Mouse (Mus musculus): Measurements from ENCODE around the gene Ogfod1.

The Ogfod1 gene

DNA sequence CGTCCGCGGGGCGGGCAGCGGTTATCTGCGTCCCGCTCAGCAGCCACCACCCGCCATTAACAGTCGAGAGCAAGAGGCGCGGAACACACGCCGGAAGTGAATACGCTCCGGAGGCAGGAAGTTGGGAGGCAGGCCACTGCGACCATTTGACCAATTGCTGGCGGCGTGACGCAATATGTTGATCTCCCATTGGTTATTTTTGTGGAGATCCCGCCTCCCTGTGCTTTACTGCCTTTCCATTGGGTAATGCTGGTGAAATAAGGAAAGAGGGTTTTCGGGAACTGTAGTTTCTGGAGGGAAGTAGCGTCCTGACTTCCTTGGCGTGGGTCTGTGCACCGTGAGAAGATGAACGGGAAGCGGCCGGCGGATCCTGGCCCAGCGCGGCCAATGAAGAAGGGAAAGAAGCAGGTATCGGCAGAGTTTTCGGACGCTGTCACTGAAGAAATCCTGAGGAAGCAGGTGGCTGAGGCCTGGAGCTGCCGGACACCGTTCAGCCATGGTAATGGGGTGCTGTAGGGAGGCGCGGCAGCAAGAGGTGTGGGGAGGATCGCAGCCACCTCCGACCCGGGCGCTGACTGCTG lies at the start of gene Ogfod1, which contains the start of gene Nudt21:
Gene Ogfod1 (plus strand): TSS at position 255 of the 581 bp plus-strand sequence.
Gene Nudt21 (minus strand): TSS at position 88 of the 581 bp plus-strand sequence.
- peak; percentile 96 for DNase-seq

DNA sequence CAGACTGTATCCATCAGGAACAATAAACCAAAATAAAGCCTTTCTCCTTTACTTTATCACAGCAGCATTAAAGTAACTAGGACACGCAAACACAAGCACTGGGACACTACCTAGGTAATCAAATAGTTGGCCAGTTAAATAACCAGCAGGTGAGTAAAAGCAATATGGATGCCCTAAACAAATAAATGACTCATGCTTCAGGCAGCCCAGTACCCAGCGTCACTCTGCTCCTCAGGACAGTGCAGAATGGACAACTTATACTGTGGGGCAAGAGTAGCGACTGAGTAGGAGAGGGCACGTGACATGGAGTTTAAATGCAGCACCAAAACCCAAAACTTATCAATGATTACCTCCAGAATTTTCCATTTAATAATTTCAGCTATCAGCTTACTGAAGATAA lies 47.3 kb upstream of the Ogfod1 start:
- no peak for DNase-seq

DNA sequence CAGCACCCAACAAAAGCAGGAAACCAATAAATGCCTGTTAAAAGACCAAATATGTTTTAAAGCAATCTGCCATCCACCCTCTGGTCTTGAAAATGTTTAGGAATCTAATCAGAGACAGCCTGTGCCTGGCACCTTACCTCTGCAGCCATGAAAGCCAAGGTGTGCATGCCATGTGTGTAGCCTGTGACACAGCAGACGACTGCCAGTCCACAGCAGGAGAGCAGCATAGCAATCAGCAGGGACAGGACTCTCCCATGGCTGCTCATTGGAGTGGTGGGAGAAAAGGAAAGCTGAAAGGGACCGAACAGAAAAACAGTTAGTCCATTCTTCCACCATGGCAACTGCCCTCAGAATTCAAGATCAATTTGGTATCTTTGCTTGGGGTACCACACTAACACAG lies 38.0 kb upstream of the Ogfod1 start:
- DNase-seq: no peak

GRCm38 (mm10) chr8:94004139-94004538 lies 32.9 kb upstream of the Ogfod1 start:
- no peak for DNase-seq

GRCm38 (mm10) chr8:94009243-94009845 lies 27.7 kb upstream of the Ogfod1 start:
- DNase-seq: no peak

DNA sequence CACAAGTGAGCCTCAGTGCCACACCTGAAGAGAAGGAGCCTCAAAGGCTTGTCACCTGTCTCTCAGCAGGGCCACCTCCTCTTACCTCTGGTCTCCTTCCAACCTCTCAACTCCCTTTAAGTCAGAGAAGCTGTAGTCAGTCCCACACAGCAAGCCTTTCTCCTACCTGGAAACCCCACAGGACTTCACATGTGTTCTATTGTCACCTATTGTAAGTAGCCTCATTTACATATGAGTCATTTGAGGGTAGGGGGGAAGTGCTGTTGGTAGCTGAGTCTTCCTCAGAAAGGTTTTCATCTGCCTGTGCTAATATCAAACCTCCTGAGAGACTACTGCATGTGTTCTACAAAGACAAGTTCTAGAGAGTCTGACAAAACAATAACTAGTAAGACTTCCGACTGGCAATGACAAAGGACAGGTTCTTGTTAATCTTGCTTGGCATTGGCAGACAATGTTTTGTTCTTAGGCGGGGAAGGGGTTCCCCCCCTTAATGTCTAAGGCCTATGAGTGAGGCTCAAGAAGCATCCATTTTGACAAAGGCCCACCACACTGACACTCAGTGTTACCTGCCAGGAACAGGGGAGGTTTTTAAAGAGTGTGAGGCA lies 26.8 kb upstream of the Ogfod1 start:
- DNase-seq: no peak

DNA sequence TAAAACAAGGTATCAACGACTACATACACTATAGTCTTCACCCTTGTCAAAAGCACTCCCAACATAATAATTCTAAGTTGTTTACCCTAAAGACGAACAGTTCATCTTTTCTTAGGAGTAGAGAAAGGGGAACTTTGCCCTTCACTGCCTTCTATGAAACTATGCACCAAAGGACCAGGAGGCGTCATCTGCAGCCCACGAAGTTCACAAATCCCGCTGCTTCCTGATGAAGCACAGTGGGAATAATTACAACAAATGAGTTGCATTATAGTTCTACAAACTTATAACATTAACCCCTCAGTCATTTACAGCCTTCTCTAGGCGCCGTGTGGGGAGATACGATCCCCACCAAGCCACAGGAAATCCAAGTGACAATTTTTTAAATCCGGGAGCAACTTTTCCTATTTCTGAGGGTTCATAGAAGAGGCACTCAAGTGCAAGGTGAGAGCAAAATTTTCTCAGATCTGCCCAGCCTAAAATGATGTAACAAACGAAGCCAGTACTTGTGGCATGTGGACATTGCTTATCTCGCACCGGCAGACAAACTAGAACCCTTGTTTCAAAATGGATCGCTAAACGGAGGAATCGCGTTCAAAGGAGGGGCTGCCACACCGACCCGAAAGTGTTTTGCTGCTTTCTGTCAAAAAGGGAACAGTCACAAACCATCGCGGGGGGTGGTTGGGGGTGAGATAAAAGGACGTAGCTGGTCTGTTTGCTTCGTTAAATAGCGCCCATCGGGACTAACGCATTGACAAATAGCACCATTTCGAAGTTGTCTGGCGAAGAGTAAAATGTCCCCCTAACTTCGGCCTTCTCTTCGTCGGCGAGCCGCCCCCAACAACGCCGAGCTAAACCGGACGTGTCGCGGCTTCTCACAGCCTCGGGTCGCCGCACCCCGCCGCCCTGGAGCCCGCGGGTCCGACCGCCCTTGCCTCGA lies 25.7 kb upstream of the Ogfod1 start:
- peak; percentile 13 to 40 for DNase-seq

- peak; percentile 70 to 84 for DNase-seq
These were observed 24.7 kb upstream of the Ogfod1 start, which contains the start of gene Amfr for GRCm38 (mm10) chr8:94012013-94012951. Gene Amfr, minus strand, starts transcription at chr8:94012842.

- DNase-seq: no peak
These were observed 23.9 kb upstream of the Ogfod1 start for GRCm38 (mm10) chr8:94013026-94013612.

DNA sequence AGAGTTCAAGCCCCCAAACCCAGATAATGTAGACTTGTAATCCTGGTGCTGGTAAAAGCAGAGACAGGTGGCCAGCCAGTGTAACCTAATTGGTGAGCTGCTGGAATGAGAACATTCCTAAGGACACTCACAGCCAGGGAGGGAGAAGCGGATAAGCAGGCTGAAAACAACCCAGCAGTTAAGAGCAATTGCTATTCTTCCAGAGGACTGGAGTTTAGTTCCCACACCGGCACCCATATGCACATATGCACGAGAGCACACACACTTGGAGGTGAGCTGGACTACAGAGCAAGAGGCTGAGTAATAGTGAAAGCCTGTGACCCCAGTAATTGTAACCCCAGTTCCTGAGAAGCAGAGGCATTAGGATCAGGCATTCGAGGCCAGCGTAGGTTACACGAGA lies 13.1 kb upstream of the Ogfod1 start:
- DNase-seq: no peak

- no peak for DNase-seq
These were observed 7.3 kb upstream of the Ogfod1 start for GRCm38 (mm10) chr8:94029701-94030100.

DNA sequence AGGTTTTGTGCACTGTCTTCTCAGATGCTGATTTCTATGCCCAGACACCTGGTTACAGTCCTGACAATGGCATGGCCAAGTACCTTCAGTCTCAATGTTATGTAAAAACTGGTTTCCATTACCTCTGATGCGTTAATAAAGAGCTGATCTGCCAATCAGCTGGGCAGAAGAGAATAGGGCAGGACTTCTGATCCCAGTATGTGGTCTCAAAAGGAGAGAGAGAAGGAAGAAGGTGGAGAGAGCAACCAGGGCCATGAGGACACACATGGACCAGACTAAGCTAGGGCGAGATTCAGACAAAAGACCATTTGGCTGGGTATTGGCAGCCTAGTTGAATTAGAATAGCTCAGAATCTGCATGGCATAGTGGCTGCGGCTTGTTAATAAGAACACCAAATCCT lies 3.4 kb upstream of the Ogfod1 start:
- no peak for DNase-seq

GRCm38 (mm10) chr8:94035200-94035599 lies 1.8 kb upstream of the Ogfod1 start:
- no peak for DNase-seq

GRCm38 (mm10) chr8:94036541-94036940 lies 457 bp upstream of the Ogfod1 start:
- DNase-seq: peak; percentile 62 to 80

GRCm38 (mm10) chr8:94037806-94038205 lies 808 bp downstream of the Ogfod1 start:
- DNase-seq: no peak

DNA sequence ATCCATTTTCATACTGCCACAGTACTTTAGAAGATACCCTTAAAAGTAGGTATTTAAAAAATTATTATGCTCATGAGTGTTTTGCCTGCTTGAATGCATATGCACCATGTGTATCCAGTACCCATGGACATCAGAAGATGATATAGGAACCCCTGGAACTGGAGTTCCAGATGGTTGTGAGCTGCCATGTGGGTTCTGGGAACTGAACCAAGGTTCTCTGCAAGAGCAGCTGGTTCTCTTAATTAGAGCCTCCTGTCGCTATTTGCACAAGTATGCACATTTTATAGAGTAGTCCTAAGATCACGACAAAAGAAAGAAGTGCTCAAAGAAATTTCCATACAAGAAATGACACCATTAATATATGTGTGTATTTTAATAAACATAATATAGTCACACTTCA lies 10.8 kb downstream of the Ogfod1 start:
- DNase-seq: no peak

GRCm38 (mm10) chr8:94052696-94053095 lies 15.7 kb downstream of the Ogfod1 start:
- DNase-seq: no peak

- DNase-seq: peak; percentile 47 to 77
These were observed 20.3 kb downstream of the Ogfod1 start for GRCm38 (mm10) chr8:94057157-94057854.

GRCm38 (mm10) chr8:94066121-94066863 lies 29.3 kb downstream of the Ogfod1 start:
- DNase-seq: no peak

GRCm38 (mm10) chr8:94068793-94069192 lies 31.8 kb downstream of the Ogfod1 start:
- DNase-seq: no peak

Measured in kidney, postnatal 25 days (tissue).